Mouse (Mus musculus): ENCODE data around the gene Cfap54.

DNA sequence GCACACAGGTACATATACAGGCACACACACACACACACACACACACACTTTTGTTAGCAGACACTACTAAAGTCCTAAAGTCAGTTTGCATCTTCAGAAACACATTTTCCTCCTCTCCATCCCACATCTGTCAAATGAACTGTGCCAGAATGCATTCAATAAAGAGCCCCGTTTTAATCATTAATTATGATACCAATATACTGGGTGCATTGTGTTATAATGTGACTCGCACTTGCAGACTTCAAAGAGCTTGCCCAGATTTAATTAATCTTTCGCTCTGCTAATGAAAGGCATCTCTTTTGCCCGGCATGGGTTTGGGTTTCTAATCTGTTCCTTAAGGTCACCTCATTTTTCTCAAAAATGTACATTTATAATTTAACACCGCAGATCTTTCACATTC is 327.1 kb downstream of the Cfap54 start:
- TF ChIP-seq CTCF (IDR thresholded peaks at IDR 0.05; ENCODE audit: control insufficient read depth, insufficient read depth, low read length) (no peak), POLR2A (IDR thresholded peaks at IDR 0.05; ENCODE audit: borderline replicate concordance, control insufficient read depth, low read depth, low read length) (no peak)

All from bone marrow, adult 2 months (tissue).